Mouse (Mus musculus) lung, postnatal 25 days (tissue): Measurements from ENCODE around the gene Chka.
A peak's percentile ranks its signal among the peaks of the same experiment; 100 is the strongest.

Experiments used
- DNase-seq: peaks from one replicate; pipeline ENCODE4 v3.0.0; 2022; ENCODE audit warnings: low spot score

The Chka gene

GRCm38 (mm10) chr19:3851502-3851962 lies at the start of gene Chka:
Gene Chka, plus strand, starts transcription at chr19:3851773.
- peak; percentile 97 for DNase-seq

- no peak for DNase-seq
These were observed 46.0 kb upstream of the Chka start for GRCm38 (mm10) chr19:3805526-3805925.

- peak; percentile 77 for DNase-seq
These were observed 40.9 kb upstream of the Chka start for GRCm38 (mm10) chr19:3810536-3811233.

GRCm38 (mm10) chr19:3814461-3814860 lies 37.1 kb upstream of the Chka start:
- no peak for DNase-seq

- no peak for DNase-seq
These were observed 35.7 kb upstream of the Chka start for GRCm38 (mm10) chr19:3815824-3816223.

- DNase-seq, result no peak
These were observed 32.5 kb upstream of the Chka start for GRCm38 (mm10) chr19:3819080-3819479.

GRCm38 (mm10) chr19:3819899-3820444 lies 31.6 kb upstream of the Chka start:
- no peak for DNase-seq

GRCm38 (mm10) chr19:3825044-3825443 lies 26.5 kb upstream of the Chka start:
- DNase-seq, result no peak

- no peak for DNase-seq
These were observed 21.7 kb upstream of the Chka start for GRCm38 (mm10) chr19:3829863-3830262.

GRCm38 (mm10) chr19:3831716-3832115 lies 19.9 kb upstream of the Chka start:
- no peak for DNase-seq

GRCm38 (mm10) chr19:3832851-3833353 lies 18.7 kb upstream of the Chka start:
- DNase-seq, result peak; percentile 90

GRCm38 (mm10) chr19:3834301-3834700 lies 17.3 kb upstream of the Chka start:
- no peak for DNase-seq

- no peak for DNase-seq
These were observed 14.8 kb upstream of the Chka start for GRCm38 (mm10) chr19:3836791-3837190.

GRCm38 (mm10) chr19:3838931-3839330 lies 12.6 kb upstream of the Chka start:
- DNase-seq, result no peak

GRCm38 (mm10) chr19:3839686-3840085 lies 11.9 kb upstream of the Chka start:
- no peak for DNase-seq

- DNase-seq, result peak; percentile 66
These were observed 11.3 kb upstream of the Chka start for GRCm38 (mm10) chr19:3840214-3840651.

- peak; percentile 25 for DNase-seq
These were observed 10.9 kb upstream of the Chka start for GRCm38 (mm10) chr19:3840685-3841084.

- peak; percentile 88 for DNase-seq
These were observed 9.0 kb upstream of the Chka start for GRCm38 (mm10) chr19:3842359-3843148.

- DNase-seq, result no peak
These were observed 7.9 kb upstream of the Chka start for GRCm38 (mm10) chr19:3843629-3844028.

- no peak for DNase-seq
These were observed 6.7 kb upstream of the Chka start for GRCm38 (mm10) chr19:3844836-3845235.

GRCm38 (mm10) chr19:3845339-3845738 lies 6.2 kb upstream of the Chka start:
- no peak for DNase-seq

- peak; percentile 83 for DNase-seq
These were observed 5.7 kb upstream of the Chka start for GRCm38 (mm10) chr19:3845803-3846406.
